Mouse (Mus musculus): ENCODE measurements at regions not wholly inside any gene's neighbourhood (a gene's known extent, or its start where the extent isn't known, plus 50 kb on each side); places are given as distances from the start of the nearest gene placed in this dataset.

GRCm38 (mm10) chr2:34111286-34111685 lies 223.5 kb upstream of the Mvb12b start:
- H3K4me3 ChIP-seq (replicated peaks in 1 of 3; ENCODE audit: low read depth in 2 of 3, low read length in 2 of 3, poor library complexity in 1 of 3), result no peak overlapping the region
- H3K27ac ChIP-seq (ENCODE audit: insufficient read depth, low read depth), result no peak overlapping the region
- no peak overlapping the region for H3K4me2 ChIP-seq (ENCODE audit: insufficient read depth, low read depth, poor library complexity, severe bottlenecking)
- no peaks in the 10 kb centered on the region for H3K36me3 ChIP-seq (replicated peaks in 1 of 2; ENCODE audit: control insufficient read depth in 1 of 2, insufficient read depth in 1 of 2, low read length in 1 of 2)
- no peaks in the 10 kb centered on the region for H3K9me3 ChIP-seq (replicated peaks; ENCODE audit: low read length)
- no peak for DNase-seq (ENCODE audit: extremely low read depth)
- dilution Hi-C loops (cut with MboI; ENCODE audit: extremely low pct_ligation_motif_present, extremely low pct_unique_long_range_greater_than_20kb, low sequenced_read_pairs) (no loop called here), in situ Hi-C loops (cut with MboI; ENCODE audit: low pct_ligation_motif_present, low pct_unique_long_range_greater_than_20kb, low sequenced_read_pairs) (no loop called here)
- H3K4me1 ChIP-seq (ENCODE audit: control insufficient read depth in 1 of 2, insufficient read depth in 2 of 2), result no peaks in the 10 kb centered on the region
- no peak for TF ChIP-seq TCF12 (IDR thresholded peaks at IDR 0.05; ENCODE audit: low read depth, low read length)
- TF ChIP-seq GABPA (IDR thresholded peaks at IDR 0.05; ENCODE audit: insufficient replicate concordance, low read depth, low read length), result no peak
- TF ChIP-seq ZC3H11A (IDR thresholded peaks at IDR 0.05; ENCODE audit: low read depth, low read length), result no peak
- TF ChIP-seq TBP (conservative IDR thresholded peaks at IDR 0.05; ENCODE audit: low read depth, low read length), result no peak
- TF ChIP-seq SMC3 (IDR thresholded peaks at IDR 0.05; ENCODE audit: low read depth, low read length), result no peak
- TF ChIP-seq RCOR1 (conservative IDR thresholded peaks at IDR 0.05; ENCODE audit: low read depth, low read length), result no peak
- TF ChIP-seq MAX (IDR thresholded peaks at IDR 0.05; ENCODE audit: low read length), result no peak
- no peak for TF ChIP-seq MXI1 (IDR thresholded peaks at IDR 0.05; ENCODE audit: low read depth, low read length)
- TF ChIP-seq E2F4 (IDR thresholded peaks at IDR 0.05; ENCODE audit: insufficient replicate concordance, low read depth, low read length), result no peak
- TF ChIP-seq ZNF384 (IDR thresholded peaks at IDR 0.05; ENCODE audit: low read depth, low read length), result no peak
- no peak for TF ChIP-seq CHD2 (IDR thresholded peaks at IDR 0.05; ENCODE audit: low read length)
- TF ChIP-seq IRF4 (IDR thresholded peaks at IDR 0.05; ENCODE audit: low read depth, low read length), result no peak
- TF ChIP-seq EP300 (IDR thresholded peaks at IDR 0.05; ENCODE audit: low read length), result no peak
- TF ChIP-seq MAFK (IDR thresholded peaks at IDR 0.05; ENCODE audit: insufficient replicate concordance, low read length), result no peak
- no peak for TF ChIP-seq USF2 (conservative IDR thresholded peaks at IDR 0.05; ENCODE audit: low read depth, low read length)
- TF ChIP-seq NRF1 (IDR thresholded peaks at IDR 0.05; ENCODE audit: low read depth, low read length), result no peak
- TF ChIP-seq HCFC1 (IDR thresholded peaks at IDR 0.05; ENCODE audit: low read depth, low read length), result no peak
- no peak for TF ChIP-seq ZKSCAN1 (IDR thresholded peaks at IDR 0.05; ENCODE audit: borderline replicate concordance, low read depth, low read length)
- TF ChIP-seq ZMIZ1 (IDR thresholded peaks at IDR 0.05; ENCODE audit: low read depth, low read length), result no peak
- no peak overlapping the region for H3K9ac ChIP-seq (ENCODE audit: insufficient read depth, low read depth)
- peaks cover 68% of the 10 kb centered on the region for H3K27me3 ChIP-seq (replicated peaks)
- no peaks in the 10 kb centered on the region for H3K79me2 ChIP-seq (replicated peaks; ENCODE audit: control insufficient read depth, extremely low read depth, insufficient read depth, poor library complexity, severe bottlenecking)

- no peak overlapping the region for H3K4me3 ChIP-seq (replicated peaks in 1 of 3; ENCODE audit: low read depth in 2 of 3, low read length in 2 of 3, poor library complexity in 1 of 3)
- no peak for DNase-seq (ENCODE audit: extremely low read depth)
- H3K4me1 ChIP-seq (ENCODE audit: control insufficient read depth in 1 of 2, insufficient read depth in 2 of 2), result no peaks in the 10 kb centered on the region
- dilution Hi-C loops (cut with MboI; ENCODE audit: extremely low pct_ligation_motif_present, extremely low pct_unique_long_range_greater_than_20kb, low sequenced_read_pairs) (no loop called here), in situ Hi-C loops (cut with MboI; ENCODE audit: low pct_ligation_motif_present, low pct_unique_long_range_greater_than_20kb, low sequenced_read_pairs) (no loop called here)
- TF ChIP-seq TBP (conservative IDR thresholded peaks at IDR 0.05; ENCODE audit: low read depth, low read length) (no peak), SIN3A (IDR thresholded peaks at IDR 0.05; ENCODE audit: low read length) (no peak), ZMIZ1 (IDR thresholded peaks at IDR 0.05; ENCODE audit: low read depth, low read length) (no peak), BHLHE40 (IDR thresholded peaks at IDR 0.05; ENCODE audit: low read depth, low read length) (no peak), UBTF (IDR thresholded peaks at IDR 0.05; ENCODE audit: low read depth, low read length) (no peak), JUN (IDR thresholded peaks at IDR 0.05; ENCODE audit: insufficient read depth, low read depth, low read length) (no peak), PAX5 (IDR thresholded peaks at IDR 0.05; ENCODE audit: low read length) (no peak), JUND (conservative IDR thresholded peaks at IDR 0.05; ENCODE audit: low read depth, low read length) (no peak), MEF2A (IDR thresholded peaks at IDR 0.05; ENCODE audit: borderline replicate concordance, low read depth, low read length) (no peak), POLR2AphosphoS2 (IDR thresholded peaks at IDR 0.05; ENCODE audit: low read depth, low read length) (no peak), CHD1 (IDR thresholded peaks at IDR 0.05; ENCODE audit: low read depth, low read length) (no peak), MAZ (IDR thresholded peaks at IDR 0.05; ENCODE audit: low read depth, low read length) (no peak)
- no peaks in the 10 kb centered on the region for H3K79me2 ChIP-seq (replicated peaks; ENCODE audit: control insufficient read depth, extremely low read depth, insufficient read depth, poor library complexity, severe bottlenecking)
- H3K9me3 ChIP-seq (replicated peaks; ENCODE audit: low read length), result no peaks in the 10 kb centered on the region
- no peaks in the 10 kb centered on the region for H3K36me3 ChIP-seq (replicated peaks in 1 of 2; ENCODE audit: control insufficient read depth in 1 of 2, insufficient read depth in 1 of 2, low read length in 1 of 2)
- H3K9ac ChIP-seq (ENCODE audit: insufficient read depth, low read depth), result no peak overlapping the region
- H3K27me3 ChIP-seq (replicated peaks), result peaks cover 68% of the 10 kb centered on the region
- H3K27ac ChIP-seq (ENCODE audit: insufficient read depth, low read depth), result no peak overlapping the region
- H3K4me2 ChIP-seq (ENCODE audit: insufficient read depth, low read depth, poor library complexity, severe bottlenecking), result no peak overlapping the region
Measured at GRCm38 (mm10) chr2:34110582-34110981, 222.8 kb upstream of the Mvb12b start.
